Mouse (Mus musculus): ENCODE results near the gene Strip1. TPM values are rescaled to one million over a fixed set of nuclear protein-coding genes. Genes with fewer than 3 reads are reported as not detected.

The Strip1 gene
- polyA plus RNA-seq, 1 experiment, result 37.7 TPM

DNA sequence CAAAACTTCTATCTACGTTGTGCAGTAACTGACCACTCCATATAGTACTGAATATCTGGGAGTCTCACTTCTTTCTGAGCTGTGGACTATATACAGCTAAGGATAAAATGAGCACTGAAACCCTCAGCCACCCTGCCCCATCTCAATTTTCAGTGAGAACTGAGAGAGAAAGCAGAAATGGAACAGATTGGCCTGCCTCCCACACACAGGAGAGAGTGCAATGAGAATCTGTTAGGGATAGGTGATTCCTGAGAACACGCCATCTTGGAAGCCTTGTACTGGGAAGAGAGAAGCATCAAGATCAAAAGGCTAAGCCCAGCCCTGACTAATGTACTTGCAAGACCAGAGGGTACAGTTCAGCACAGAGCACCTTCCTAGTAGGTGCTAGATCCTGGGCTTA, 2.9 kb downstream of the Strip1 start:
- no peak for DNase-seq (ENCODE audit: low spot score)

- no peak for DNase-seq (ENCODE audit: low spot score)
Measured at GRCm38 (mm10) chr3:107627641-107628040, 3.9 kb downstream of the Strip1 start.

DNA sequence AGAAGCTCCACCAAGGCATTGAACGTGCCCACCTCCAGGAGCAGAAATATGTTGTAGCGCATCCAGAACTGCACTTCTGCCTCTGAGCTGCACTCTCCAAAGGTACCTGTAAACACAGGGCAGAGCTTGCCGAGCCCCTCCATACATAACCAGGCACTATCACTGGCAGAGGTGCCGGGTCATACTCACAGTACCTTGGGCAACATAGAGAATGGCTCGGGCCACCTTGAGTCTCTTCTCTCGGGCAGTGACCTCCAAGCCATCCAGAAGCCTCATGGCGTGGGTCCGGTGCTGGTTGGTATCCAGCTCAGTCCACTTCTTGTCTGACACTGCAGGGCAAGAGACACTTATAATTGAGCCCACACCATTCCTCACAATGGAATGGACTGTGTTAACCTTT, 4.7 kb downstream of the Strip1 start:
- peak; percentile 14 for DNase-seq (ENCODE audit: low spot score)

DNA sequence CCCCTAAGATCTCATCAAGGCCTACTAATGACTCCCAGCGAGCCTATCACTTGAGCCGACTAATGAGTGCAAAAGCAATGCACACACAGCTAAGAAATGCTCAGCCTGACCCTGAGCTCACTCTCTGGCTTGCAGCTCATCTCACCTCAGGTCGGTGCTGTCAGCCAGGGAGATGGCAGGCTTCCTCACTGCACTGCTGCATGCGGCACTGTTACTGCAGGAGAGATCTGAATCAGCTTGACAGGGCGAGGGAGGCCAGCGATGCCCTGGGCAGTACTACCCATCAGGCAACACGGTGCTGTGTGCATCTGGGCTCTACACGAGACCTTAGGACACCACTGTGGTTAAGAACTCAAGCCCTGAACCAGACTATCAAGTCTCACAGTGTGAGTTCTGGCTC, 6.0 kb downstream of the Strip1 start:
- no peak for DNase-seq (ENCODE audit: low spot score)

DNA sequence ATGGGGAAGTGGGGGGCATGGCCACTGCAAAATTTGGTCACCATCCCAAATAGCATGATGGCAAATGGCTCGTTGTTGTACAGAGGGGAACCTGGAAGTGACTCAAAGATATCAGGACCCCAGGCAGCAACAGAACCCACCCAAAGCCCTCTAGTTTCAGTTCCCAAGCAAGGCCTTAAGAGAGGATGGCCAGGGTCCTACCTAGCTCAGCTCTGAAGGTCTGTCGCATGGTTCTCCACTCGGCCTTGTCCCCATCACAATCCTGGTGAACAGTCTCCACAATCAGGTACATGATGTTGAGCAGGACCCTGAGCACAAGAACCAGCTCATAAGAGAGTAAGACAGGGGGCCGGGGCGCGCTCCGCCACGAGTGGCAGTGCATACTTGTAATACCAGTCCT, 7.1 kb downstream of the Strip1 start:
- DNase-seq (ENCODE audit: low spot score), result peak; percentile 13

GRCm38 (mm10) chr3:107622537-107622936, 9.0 kb downstream of the Strip1 start:
- peak; percentile 10 for DNase-seq (ENCODE audit: low spot score)

- peak; percentile 13 for DNase-seq (ENCODE audit: low spot score)
Measured at GRCm38 (mm10) chr3:107621286-107622075, 10.0 kb downstream of the Strip1 start.

- peak; percentile 13 for DNase-seq (ENCODE audit: low spot score)
Measured at GRCm38 (mm10) chr3:107619911-107620310, 11.6 kb downstream of the Strip1 start.

DNA sequence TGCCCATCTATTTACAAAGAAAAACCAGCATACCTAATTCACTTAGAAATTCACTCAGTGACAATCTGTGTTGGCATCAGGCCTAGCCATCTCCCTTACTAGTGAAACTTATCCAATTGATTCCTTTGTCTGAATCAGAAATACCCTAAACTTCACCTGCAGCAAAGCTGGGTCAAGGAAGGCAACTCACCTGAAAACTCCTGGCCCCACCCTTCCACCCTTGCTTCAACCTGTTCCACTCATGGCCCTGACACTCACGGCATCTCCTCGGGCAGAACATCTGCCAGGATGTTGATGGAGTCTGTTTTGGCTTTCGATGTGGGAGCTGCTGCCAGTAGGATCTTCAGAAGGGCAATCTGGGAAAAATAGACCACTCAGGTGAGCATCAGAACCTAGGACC, 13.7 kb downstream of the Strip1 start:
- DNase-seq (ENCODE audit: low spot score), result no peak

GRCm38 (mm10) chr3:107612902-107613525, 18.5 kb downstream of the Strip1 start:
- DNase-seq (ENCODE audit: low spot score), result no peak

DNA sequence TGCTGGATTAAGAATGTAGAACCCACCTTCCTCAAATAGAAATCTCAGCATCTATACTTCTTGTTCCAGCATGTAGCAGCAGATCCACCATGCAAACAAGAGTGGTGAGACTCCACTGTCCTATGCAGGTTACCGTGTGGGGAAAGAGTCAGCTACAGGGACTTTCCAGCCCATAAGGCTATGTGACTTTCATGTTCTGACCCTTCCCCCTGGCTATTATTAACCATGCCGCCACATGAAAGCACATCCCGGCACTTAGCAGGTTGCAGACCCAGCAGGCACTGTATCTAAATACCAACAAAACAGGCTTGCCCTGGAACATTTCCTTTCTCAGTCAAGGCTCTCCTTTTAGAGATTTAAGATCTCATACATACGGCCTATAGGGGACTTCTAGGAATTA, 20.1 kb downstream of the Strip1 start:
- DNase-seq (ENCODE audit: low spot score), result no peak

DNA sequence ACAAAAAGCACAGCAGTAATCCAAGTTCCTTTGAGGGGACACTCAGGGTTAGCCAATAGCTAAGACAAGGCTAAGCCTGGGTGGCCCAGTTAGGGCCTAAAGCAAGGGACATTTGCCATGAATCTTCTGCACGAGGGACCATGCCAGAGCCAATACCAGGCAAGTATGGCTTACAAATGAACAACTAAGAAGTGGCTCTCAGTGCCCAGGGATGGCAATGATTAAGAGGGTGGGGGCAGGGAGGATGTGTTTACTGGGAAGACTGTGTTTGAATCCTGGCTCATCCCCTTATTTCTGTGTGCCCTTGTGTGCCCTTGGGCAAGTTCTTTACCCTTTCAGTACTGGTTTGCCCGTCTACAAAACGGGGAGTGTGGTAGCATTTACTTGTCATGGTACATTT, 22.1 kb downstream of the Strip1 start:
- no peak for DNase-seq (ENCODE audit: low spot score)

- DNase-seq (ENCODE audit: low spot score), result no peak
Measured at GRCm38 (mm10) chr3:107608808-107609207, 22.7 kb downstream of the Strip1 start.

GRCm38 (mm10) chr3:107607221-107607620, 24.3 kb downstream of the Strip1 start:
- no peak for DNase-seq (ENCODE audit: low spot score)

DNA sequence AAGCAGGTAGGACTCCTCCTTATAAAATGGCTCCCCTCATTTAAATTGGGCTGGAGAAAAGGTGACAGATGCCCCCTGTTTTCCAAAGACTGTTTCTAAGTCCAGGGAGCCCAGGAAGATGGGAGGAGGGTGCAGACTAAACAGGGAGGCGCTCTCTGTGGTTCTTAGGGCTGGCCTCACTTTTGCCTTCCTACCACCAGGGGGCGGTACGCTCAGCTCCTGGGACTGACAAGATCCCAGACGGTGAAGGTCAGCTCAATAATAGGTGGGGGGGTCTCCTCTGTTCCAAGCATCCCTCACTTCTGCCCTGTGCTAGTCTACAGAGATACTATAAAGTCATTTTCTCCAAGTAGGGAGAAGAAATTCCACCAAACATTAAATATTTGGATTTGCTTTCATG, 26.2 kb downstream of the Strip1 start:
- no peak for DNase-seq (ENCODE audit: low spot score)

GRCm38 (mm10) chr3:107600127-107600526, 31.4 kb downstream of the Strip1 start:
- no peak for DNase-seq (ENCODE audit: low spot score)

DNA sequence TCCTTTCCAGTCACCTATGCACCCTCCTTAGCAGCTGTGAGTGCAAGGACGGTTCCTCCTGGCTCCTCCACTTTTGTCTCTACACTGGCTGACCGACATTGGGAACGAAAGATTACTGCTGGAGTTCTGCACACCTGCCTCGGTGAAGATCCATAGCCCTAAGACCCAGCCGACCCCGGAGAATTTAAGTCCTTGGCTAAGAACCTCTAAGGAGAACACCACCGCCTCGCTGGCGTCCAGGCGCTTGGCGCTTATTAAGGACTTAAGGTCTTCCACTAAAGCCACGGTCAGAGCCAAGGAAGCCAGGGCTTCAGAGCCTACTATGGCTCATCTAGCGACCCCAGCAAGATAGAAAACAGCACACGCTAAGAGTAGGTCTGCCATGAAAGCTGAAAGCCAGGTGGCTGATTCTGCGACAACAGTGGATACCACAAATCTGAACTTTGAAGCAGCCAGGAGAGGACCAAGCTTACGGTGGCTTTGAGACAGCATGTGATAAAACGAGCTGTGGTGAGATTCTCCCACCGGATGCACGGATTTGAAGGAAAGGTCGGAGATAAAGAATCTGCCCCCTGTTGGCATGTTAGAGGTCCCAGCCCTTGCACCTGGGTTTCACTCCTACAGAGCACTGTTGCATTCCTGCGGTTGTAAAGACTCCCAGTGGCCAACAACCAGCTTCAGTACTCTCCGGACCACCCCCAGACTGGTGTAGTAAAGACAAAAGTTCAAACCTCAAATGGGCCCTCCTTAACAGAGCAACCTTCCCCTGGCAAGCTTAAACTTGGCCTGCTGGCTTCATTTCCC, 33.7 kb downstream of the Strip1 start:
- no peak for DNase-seq (ENCODE audit: low spot score)

GRCm38 (mm10) chr3:107597134-107597533, 34.4 kb downstream of the Strip1 start:
- no peak for DNase-seq (ENCODE audit: low spot score)

- DNase-seq (ENCODE audit: low spot score), result no peak
Measured at GRCm38 (mm10) chr3:107596559-107596958, 34.9 kb downstream of the Strip1 start.

- no peak for DNase-seq (ENCODE audit: low spot score)
Measured at GRCm38 (mm10) chr3:107595938-107596461, 35.5 kb downstream of the Strip1 start.

- no peak for DNase-seq (ENCODE audit: low spot score)
Measured at GRCm38 (mm10) chr3:107595264-107595937, 36.1 kb downstream of the Strip1 start.
